Mouse (Mus musculus) embryonic stem cell, embryonic (primary cell): ENCODE results near the gene Dnm2.

ENCODE experiments used
- CTCF ChIA-PET, 4 experiments: fragments of 300-600 bp in 2 of 4; fragments of 350-600 bp in 2 of 4; sonication (Branson Sonifier 250); formaldehyde crosslinking; loops; one replicate each; lab custom pipeline; 2022; ENCODE audit warnings: inconsistent platforms in 2 of 4; lab: Charles Lee
- POLR2A ChIA-PET, 4 experiments: fragments of 300-600 bp in 2 of 4; fragments of 350-600 bp in 2 of 4; sonication (Branson Sonifier 250); formaldehyde crosslinking; loops; one replicate each; lab custom pipeline; 2022; ENCODE audit warnings: antibody characterized with exemption in 4 of 4, inconsistent platforms in 1 of 4; lab: Charles Lee

The Dnm2 gene

GRCm38 (mm10) chr9:21553607-21554273 lies 129.0 kb downstream of the Dnm2 start:
- ChIA-PET CTCF (interaction anchor here in 3 of 4 experiments (0.5 to 3.5 kb wide), 4 partner anchors 8 to 76 kb away, joined by 3 to 17 read pairs (median 3); partner anchors contain the start of gene Carm1 (in 2 of the 3)), POLR2A (interaction anchor here in 3 of 4 experiments (0.7 to 5.9 kb wide), 20 partner anchors 7 to 170 kb away, joined by 3 to 66 read pairs (median 3); partner anchors contain the start of genes Carm1 (in 2 of the 3), Tmed1 (in 2 of the 3), Dnm2 (in 1 of the 3) and Ldlr (in 1 of the 3))

- ChIA-PET CTCF (interaction anchor here in 1 of 4 experiments (1.7 to 3.5 kb wide), 2 partner anchors 9 to 47 kb away, joined by 4 to 17 read pairs; partner anchors contain the start of gene Carm1), POLR2A (interaction anchor here (0.6 to 5.9 kb wide), 22 partner anchors 8 to 131 kb away, joined by 3 to 66 read pairs (median 5); partner anchors contain the start of genes Carm1 (in 3 of the 4), Tmed1 (in 2 of the 4) and Dnm2 (in 1 of the 4))
These were observed 130.6 kb downstream of the Dnm2 start for GRCm38 (mm10) chr9:21555198-21555742.

- ChIA-PET CTCF (interaction anchor here in 3 of 4 experiments (0.6 to 3.5 kb wide), 4 partner anchors 11 to 66 kb away, joined by 3 to 17 read pairs (median 6); partner anchors contain the start of gene Carm1 (in 1 of the 3)), POLR2A (interaction anchor here in 3 of 4 experiments (0.6 to 5.9 kb wide), 13 partner anchors 9 to 320 kb away, joined by 3 to 66 read pairs (median 4); partner anchors contain the start of genes Carm1 (in 2 of the 3), Qtrt1 (in 1 of the 3), Timm29 (in 1 of the 3) and Yipf2 (in 1 of the 3))
These were observed 132.3 kb downstream of the Dnm2 start for GRCm38 (mm10) chr9:21556996-21557395.
